Comparison of ENCODE assay signal across 25 mouse cellular contexts in genomic region chr16:91188304-91188703, GRCm38 (mm10). TPM values are rescaled to one million over a fixed set of nuclear protein-coding genes. Genes with fewer than 3 reads are reported as not detected.
DNase-seq lines count a peak whose midpoint lies in the region; TF ChIP-seq lines count a peak whose summit lies in the region.
"Had no signal": no experiment of that assay in that cellular context is flagged by ENCODE, and none has a peak within 500 bp of the region (broad histone marks: within the 10 kb centered on the region; RNA-seq: fewer than 3 reads in every experiment).

No protein-coding gene starts in this region.

- H3K36me3 ChIP-seq in MEL (ENCODE audit: control insufficient read depth in 1 of 2, insufficient read depth in 2 of 2, low read length in 2 of 2): peaks cover 0 to 6% of the 10 kb centered on the region in 2 experiments; a peak in 2 of 4 replicates
- H3K36me3 ChIP-seq: embryonic facial prominence, embryonic 10.5 days; embryonic facial prominence, embryonic 12.5 days; forebrain, embryonic 15.5 days; G1E had no signal

- no peaks in the 10 kb centered on the region for H3K79me2 ChIP-seq in MEL (ENCODE audit: control insufficient read depth, insufficient read depth, low read length, poor library complexity)

- peaks cover 0 to 14% of the 10 kb centered on the region in 2 experiments; a peak in 3 of 4 replicates for H3K4me1 ChIP-seq in MEL (ENCODE audit: control insufficient read depth in 1 of 2, insufficient read depth in 2 of 2, low read length in 2 of 2)
- H3K4me1 ChIP-seq: embryonic facial prominence, embryonic 12.5 days had no signal

- H3K27ac ChIP-seq in MEL (ENCODE audit: control insufficient read depth, low read depth, low read length): no peak overlapping the region
- H3K27ac ChIP-seq: embryonic facial prominence, embryonic 10.5 days; embryonic facial prominence, embryonic 12.5 days; forebrain, embryonic 13.5 days; forebrain, embryonic 15.5 days had no signal

- no peak overlapping the region for H3K9ac ChIP-seq in MEL (ENCODE audit: control insufficient read depth, low read depth, low read length, poor library complexity, severe bottlenecking)
- H3K9ac ChIP-seq: embryonic facial prominence, embryonic 12.5 days; forebrain, embryonic 13.5 days; forebrain, embryonic 15.5 days; forebrain, postnatal 0 days had no signal

- TF ChIP-seq RAD21 in MEL (IDR thresholded peaks at IDR 0.05; ENCODE audit: low read depth, low read length): no peak

- no peaks in the 10 kb centered on the region for H3K9me3 ChIP-seq in MEL (replicated peaks; ENCODE audit: insufficient read depth, low read length)
- H3K9me3 ChIP-seq: embryonic facial prominence, embryonic 10.5 days; embryonic facial prominence, embryonic 12.5 days; forebrain, embryonic 15.5 days; G1E had no signal

- DNase-seq in MEL (ENCODE audit: low read depth, low spot score): peak; percentile 60
- peak; percentile 55 for DNase-seq in forelimb bud, embryonic 11.5 days (ENCODE audit: low read depth, low spot score)
- DNase-seq in gastrocnemius, postnatal 25 days: no peak
- no peak for DNase-seq in heart, postnatal 14 days
- no peak for DNase-seq in frontal cortex, postnatal 36 days (ENCODE audit: low spot score in 2 of 2)
- DNase-seq: adrenal gland, adult 8-10 months; adrenal gland, postnatal 14 days; adrenal gland, postnatal 36 days; B cell, adult 2 months; cerebellum, adult 11-12 months; cerebellum, adult 2 months; cerebellum, adult 9-10 months; cerebellum, postnatal 10 days; cerebellum, postnatal 25 days; forebrain, postnatal 0 days had no signal

- no peak for TF ChIP-seq POLR2A in MEL (IDR thresholded peaks at IDR 0.05; ENCODE audit: control insufficient read depth in 1 of 2, insufficient read depth in 1 of 2, low read depth in 1 of 2, low read length in 2 of 2, poor library complexity in 1 of 2)

- H3K27me3 ChIP-seq in MEL (ENCODE audit: control insufficient read depth in 1 of 2, insufficient read depth in 2 of 2, low read length in 2 of 2): no peaks in the 10 kb centered on the region

- TF ChIP-seq EP300 in MEL (IDR thresholded peaks at IDR 0.05; ENCODE audit: low read depth in 1 of 2, low read length in 2 of 2): peak; percentile 72 to 73

- TF ChIP-seq CTCF in MEL (IDR thresholded peaks at IDR 0.05 in 2 of 3, conservative IDR thresholded peaks at IDR 0.05 in 1 of 3; ENCODE audit: control insufficient read depth in 1 of 3, insufficient read depth in 1 of 3, low read depth in 2 of 3, low read length in 3 of 3, poor library complexity in 1 of 3, severe bottlenecking in 1 of 3): no peak

- H3K4me3 ChIP-seq in MEL (ENCODE audit: control insufficient read depth in 1 of 2, insufficient read depth in 1 of 2, low read depth in 2 of 2, low read length in 2 of 2): no peak overlapping the region; a peak in 1 of 4 replicates
- H3K4me3 ChIP-seq: embryonic facial prominence, embryonic 10.5 days; embryonic facial prominence, embryonic 12.5 days; forebrain, embryonic 13.5 days; forebrain, embryonic 15.5 days had no signal

- intact Hi-C loops in heart, postnatal 14 days (cut with DNase I): no loop called here

TF ChIP-seq in MEL, 35 proteins besides CTCF, POLR2A, EP300 and RAD21:
- TF ChIP-seq POLR2AphosphoS5 (IDR thresholded peaks at IDR 0.05; ENCODE audit: borderline replicate concordance, low read depth, low read length): no peak
- no peak for TF ChIP-seq POLR2AphosphoS2 (IDR thresholded peaks at IDR 0.05; ENCODE audit: low read length)
- TF ChIP-seq GATA1 (IDR thresholded peaks at IDR 0.05; ENCODE audit: low read depth, low read length): peak; percentile 73
- TF ChIP-seq MYC (IDR thresholded peaks at IDR 0.05; ENCODE audit: low read depth, low read length): no peak
- TF ChIP-seq MAX (IDR thresholded peaks at IDR 0.05; ENCODE audit: low read length): no peak
- no peak for TF ChIP-seq ZNF384 (IDR thresholded peaks at IDR 0.05; ENCODE audit: low read depth, low read length)
- no peak for TF ChIP-seq CHD1 (IDR thresholded peaks at IDR 0.05; ENCODE audit: low read depth, low read length)
- no peak for TF ChIP-seq USF1 (IDR thresholded peaks at IDR 0.05; ENCODE audit: low read depth, low read length)
- no peak for TF ChIP-seq NRF1 (IDR thresholded peaks at IDR 0.05; ENCODE audit: insufficient read depth, low read depth, low read length, poor library complexity, severe bottlenecking)
- TF ChIP-seq ZC3H11A (IDR thresholded peaks at IDR 0.05; ENCODE audit: low read depth, low read length): no peak
- TF ChIP-seq ELF1 (IDR thresholded peaks at IDR 0.05; ENCODE audit: low read depth, low read length): no peak
- TF ChIP-seq USF2 (IDR thresholded peaks at IDR 0.05; ENCODE audit: borderline replicate concordance in 1 of 2, insufficient read depth in 1 of 2, low read depth in 1 of 2, low read length in 2 of 2): no peak
- TF ChIP-seq MYB (IDR thresholded peaks at IDR 0.05; ENCODE audit: low read depth, low read length): no peak
- TF ChIP-seq HCFC1 (IDR thresholded peaks at IDR 0.05; ENCODE audit: low read depth, low read length): no peak
- no peak for TF ChIP-seq ZMIZ1 (IDR thresholded peaks at IDR 0.05; ENCODE audit: low read depth, low read length)
- TF ChIP-seq JUND (IDR thresholded peaks at IDR 0.05; ENCODE audit: low read depth, low read length): no peak
- TF ChIP-seq KAT2A (conservative IDR thresholded peaks at IDR 0.05; ENCODE audit: low read depth, low read length): no peak
- no peak for TF ChIP-seq MXI1 (IDR thresholded peaks at IDR 0.05; ENCODE audit: low read depth, low read length)
- no peak for TF ChIP-seq SIN3A (IDR thresholded peaks at IDR 0.05; ENCODE audit: low read length)
- TF ChIP-seq NELFE (IDR thresholded peaks at IDR 0.05; ENCODE audit: low read depth, low read length): no peak
- TF ChIP-seq UBTF (IDR thresholded peaks at IDR 0.05; ENCODE audit: borderline replicate concordance, insufficient read depth, low read depth, low read length): no peak
- no peak for TF ChIP-seq BHLHE40 (IDR thresholded peaks at IDR 0.05; ENCODE audit: borderline replicate concordance, low read depth, low read length)
- peak; percentile 20; the same call in 1 of the 2 replicates for TF ChIP-seq TAL1 (IDR thresholded peaks at IDR 0.05; ENCODE audit: low read length)
- TF ChIP-seq MAFK (IDR thresholded peaks at IDR 0.05; ENCODE audit: borderline replicate concordance, low read depth, low read length): no peak; the same call in 1 of the 2 replicates
- TF ChIP-seq ZKSCAN1 (IDR thresholded peaks at IDR 0.05; ENCODE audit: low read depth, low read length): no peak
- TF ChIP-seq MAZ (IDR thresholded peaks at IDR 0.05; ENCODE audit: low read depth, low read length): no peak
- no peak for TF ChIP-seq MEF2A (IDR thresholded peaks at IDR 0.05; ENCODE audit: extremely low read depth, insufficient replicate concordance, low read depth, low read length, poor library complexity, severe bottlenecking)
- TF ChIP-seq ETS1 (IDR thresholded peaks at IDR 0.05; ENCODE audit: low read depth, low read length): peak; percentile 42; the same call in 1 of the 2 replicates
- TF ChIP-seq GABPA (IDR thresholded peaks at IDR 0.05; ENCODE audit: low read depth, low read length): no peak
- TF ChIP-seq RCOR1 (IDR thresholded peaks at IDR 0.05; ENCODE audit: low read depth, low read length): 0 out of 2 replicates have a peak, but pooled peaks have one; percentile 36
- no peak for TF ChIP-seq SMC3 (IDR thresholded peaks at IDR 0.05; ENCODE audit: low read depth, low read length)
- TF ChIP-seq E2F4 (IDR thresholded peaks at IDR 0.05; ENCODE audit: borderline replicate concordance, low read depth, low read length): no peak
- peak; percentile 68 for TF ChIP-seq TCF12 (IDR thresholded peaks at IDR 0.05; ENCODE audit: low read depth, low read length)
- TF ChIP-seq CHD2 (IDR thresholded peaks at IDR 0.05; ENCODE audit: low read length): no peak
- TF ChIP-seq TBP (IDR thresholded peaks at IDR 0.05; ENCODE audit: low read depth, low read length): no peak
TF ChIP-seq in MEL: peak in this region for 5.

RNA-seq across cellular contexts. Expression of gene Olig2, which starts 37.0 kb away (rescaled TPM):
- not detected in 2 replicates for total RNA-seq in MEL (2012; rRNA removed)
- not detected for polyA plus RNA-seq in MEL (2012; ENCODE audit: insufficient read depth in 1 of 2, insufficient read length in 2 of 2, low read depth in 1 of 2, low replicate concordance in 2 of 2, missing spikeins in 1 of 2)
- total RNA-seq in gastrocnemius, postnatal 25 days (2021): not detected
- not detected for total RNA-seq in heart, postnatal 14 days (2021)
- total RNA-seq: adrenal gland, adult 18-20 months; adrenal gland, adult 8-10 months; adrenal gland, postnatal 14 days; adrenal gland, postnatal 36 days; CH12.LX had no signal
- polyA plus RNA-seq: activated CD4-positive, CD25-positive, alpha-beta regulatory T cell, adult 4 months; CD4-positive, CD25-positive, alpha-beta regulatory T cell, adult 4 months; G1E; Patski had no signal

Comparison
In these comparisons a context has a peak if more than half of its experiments do, and no peak if none do; other contexts are left out.
1. DNase-seq: peak in MEL (single experiment) and forelimb bud, embryonic 11.5 days (single experiment); none in gastrocnemius, postnatal 25 days (single experiment), heart, postnatal 14 days (0 of 2) and frontal cortex, postnatal 36 days (0 of 2).